Mouse (Mus musculus) spleen, postnatal 4 days (tissue): ENCODE data around the gene Isca2.
A peak's percentile ranks its signal among the peaks of the same experiment; 100 is the strongest.

Source experiments
- DNase-seq, 2 experiments: peaks; one replicate each; pipeline ENCODE4 v3.0.0; 2022; ENCODE audit warnings: low spot score in 2 of 2

The Isca2 gene

DNA sequence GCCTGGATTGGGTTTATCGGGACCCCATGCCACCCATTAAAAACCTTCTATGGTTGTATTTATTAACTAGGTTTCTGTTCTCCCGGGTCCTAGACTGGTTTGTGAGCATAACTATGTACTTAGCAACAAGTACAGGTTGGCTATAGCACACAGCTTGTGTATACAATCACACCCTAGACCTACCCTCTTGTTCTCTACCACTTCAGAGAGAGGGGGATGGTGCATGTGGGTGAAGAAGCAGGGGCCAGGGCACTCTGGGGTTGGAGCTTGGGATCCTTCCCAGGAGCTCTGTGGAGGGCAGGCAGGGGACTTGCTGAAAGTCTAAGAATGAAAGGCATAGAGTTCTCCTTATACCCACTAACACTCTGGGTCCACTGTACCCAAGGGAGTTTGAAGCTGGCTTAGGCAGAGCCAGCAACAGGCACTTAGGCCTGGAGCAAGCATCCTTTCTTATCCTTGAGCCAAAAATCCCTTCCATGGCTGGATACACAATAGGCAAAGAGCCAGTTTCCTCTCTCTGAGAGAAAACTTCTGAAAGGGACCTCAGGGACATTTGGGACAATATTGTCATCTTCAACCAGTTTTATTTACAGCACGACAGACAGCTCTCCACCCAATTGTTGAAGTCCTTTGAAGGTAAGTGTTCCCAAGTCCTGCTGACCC, 41.7 kb downstream of the Isca2 start:
- DNase-seq: no peak

DNA sequence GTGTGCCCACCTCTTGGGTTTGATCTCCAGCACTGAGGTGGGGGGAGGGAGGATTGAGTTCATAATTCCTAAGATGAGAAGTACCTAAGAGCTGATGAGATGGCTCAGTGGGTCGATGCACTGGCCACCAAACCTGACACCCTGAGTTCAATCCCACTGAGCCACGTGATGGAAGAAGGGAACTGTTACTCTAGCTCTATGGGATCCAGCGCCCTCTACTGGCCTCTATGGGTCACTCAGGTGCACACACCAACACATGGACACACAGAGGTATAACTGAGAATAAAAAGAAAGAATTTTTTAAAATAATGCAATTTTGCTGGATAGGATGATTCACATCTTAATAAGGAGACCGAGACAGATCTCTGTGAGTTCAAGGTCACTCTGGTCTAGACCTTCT, 45.4 kb downstream of the Isca2 start:
- peak in 1 of 2 experiments; percentile 67 for DNase-seq

DNA sequence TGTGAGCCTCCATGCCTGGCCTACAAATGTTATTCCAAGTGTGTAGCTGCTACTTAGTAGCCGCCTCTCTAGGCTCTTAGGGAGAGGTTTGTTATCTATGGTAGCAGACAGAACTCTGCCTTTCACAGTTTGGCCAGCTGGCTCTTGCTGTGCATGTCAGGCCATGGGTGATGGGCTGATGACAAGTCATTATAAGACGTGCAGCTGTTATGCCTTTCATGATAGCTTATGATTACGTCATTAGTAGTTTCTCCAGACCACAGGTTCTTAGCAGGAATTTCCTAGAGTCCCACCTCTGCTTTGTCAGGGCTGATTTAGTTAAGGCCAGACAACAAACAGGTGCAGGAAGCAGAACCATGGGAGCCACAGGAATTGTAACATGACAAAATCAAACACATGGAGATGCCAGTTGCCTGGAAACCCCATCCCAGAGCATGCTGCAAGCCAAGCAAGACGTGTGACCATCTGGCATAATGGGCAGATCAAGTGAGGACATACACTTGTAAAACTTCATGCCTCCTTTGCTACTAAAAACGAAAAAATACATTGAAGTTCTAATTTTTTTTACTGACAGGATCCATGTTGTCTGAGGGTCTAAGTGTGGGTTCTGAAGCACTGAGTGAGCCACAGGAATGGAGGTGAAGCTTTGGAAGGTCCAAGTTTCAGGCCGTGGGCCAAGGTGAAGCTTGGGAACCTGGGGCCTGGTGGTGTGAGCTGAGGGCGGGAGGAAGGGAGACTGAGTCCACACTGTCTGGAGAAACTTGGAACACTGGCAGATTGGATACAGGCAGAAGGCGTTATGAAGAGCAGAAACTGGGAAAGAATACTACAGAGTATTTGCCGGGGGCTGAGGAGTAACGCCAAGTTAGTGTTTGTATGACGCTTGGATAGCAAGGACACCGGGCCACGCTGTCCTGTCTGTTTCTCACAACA, 46.5 kb downstream of the Isca2 start:
- DNase-seq: peak; percentile 71

DNA sequence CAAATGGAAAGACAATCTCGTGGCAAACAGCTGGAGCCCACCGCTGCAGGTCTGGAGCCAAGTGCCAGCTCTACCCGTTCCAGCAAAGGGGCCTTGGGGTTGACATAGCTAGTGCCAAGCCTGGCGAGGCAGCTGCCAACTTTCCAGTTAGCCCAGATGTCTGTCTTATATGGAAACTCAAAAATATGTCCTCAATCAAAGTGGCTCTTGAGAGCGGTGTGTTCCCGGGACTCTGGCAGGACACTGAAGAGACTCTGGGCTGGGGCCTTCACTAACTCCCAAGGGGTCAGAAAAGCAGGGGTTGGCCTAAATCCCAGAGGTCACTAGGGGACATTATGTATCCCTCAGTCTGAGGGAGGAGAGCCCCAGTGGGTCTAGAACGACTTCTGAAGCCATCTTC, 50.5 kb downstream of the Isca2 start:
- DNase-seq: no peak

DNA sequence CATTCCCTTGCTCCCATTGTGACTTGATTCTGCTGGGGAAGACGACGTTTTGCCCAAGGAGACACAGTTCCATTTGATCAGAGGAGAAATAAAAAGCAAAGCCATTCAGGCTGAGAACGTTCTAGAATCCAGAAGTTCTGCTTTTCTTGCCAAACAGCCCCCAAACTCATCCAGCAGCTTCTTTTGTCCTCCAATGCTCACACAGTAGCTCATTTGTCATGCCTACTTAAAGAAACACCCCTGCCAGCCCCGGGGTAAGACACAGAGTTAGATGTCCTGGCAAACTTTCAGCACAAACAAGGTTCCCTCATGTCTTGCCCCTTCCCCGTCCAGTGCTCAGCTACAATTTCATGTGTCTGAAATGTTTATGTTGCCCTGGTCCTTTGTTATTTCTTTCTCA, 51.2 kb downstream of the Isca2 start:
- no peak for DNase-seq
